In genomic region chr19:56326243-56326855, GRCm38 (mm10) we compare ENCODE assay signal across 16 mouse cellular contexts. TPM values are rescaled to one million over a fixed set of nuclear protein-coding genes. Genes with fewer than 3 reads are reported as not detected.
A peak's percentile ranks its signal among the peaks of the same experiment; 100 is the strongest.
DNase-seq lines count a peak whose midpoint lies in the region; ATAC-seq and TF ChIP-seq lines count a peak whose summit lies in the region.
"Had no signal": no experiment of that assay in that cellular context is flagged by ENCODE, and none has a peak within 500 bp of the region (broad histone marks: within the 10 kb centered on the region; RNA-seq: fewer than 3 reads in every experiment).

No protein-coding gene starts in this region.

- peaks cover 30% of the 10 kb centered on the region for H3K4me1 ChIP-seq in hindbrain, embryonic 10.5 days (replicated peaks)
- peaks cover 9% of the 10 kb centered on the region for H3K4me1 ChIP-seq in hindbrain, embryonic 14.5 days (replicated peaks; ENCODE audit: control insufficient read depth, insufficient read depth, low read length)
- H3K4me1 ChIP-seq in forebrain, embryonic 10.5 days: peaks cover 24% of the 10 kb centered on the region
- H3K4me1 ChIP-seq in hindbrain, postnatal 0 days (ENCODE audit: insufficient read depth, low read length): 0 out of 2 replicates have a peak, but pooled peaks cover 12% of the 10 kb centered on the region
- H3K4me1 ChIP-seq in neural tube, embryonic 12.5 days: peaks cover 11% of the 10 kb centered on the region

- H3K27me3 ChIP-seq in hindbrain, embryonic 10.5 days (ENCODE audit: insufficient read depth, poor library complexity, severe bottlenecking): peaks cover 44% of the 10 kb centered on the region
- no peaks in the 10 kb centered on the region for H3K27me3 ChIP-seq in hindbrain, embryonic 14.5 days (ENCODE audit: control insufficient read depth, insufficient read depth, low read length)
- H3K27me3 ChIP-seq in forebrain, embryonic 10.5 days (ENCODE audit: poor library complexity, severe bottlenecking): peaks cover 21% of the 10 kb centered on the region; the same call in 1 of the 2 replicates
- no peaks in the 10 kb centered on the region for H3K27me3 ChIP-seq in hindbrain, postnatal 0 days (ENCODE audit: insufficient read depth, low read length)
- no peaks in the 10 kb centered on the region for H3K27me3 ChIP-seq in neural tube, embryonic 12.5 days (replicated peaks)
- H3K27me3 ChIP-seq: limb, embryonic 15.5 days; lung, embryonic 15.5 days had no signal

- no peak for ATAC-seq in hindbrain, embryonic 14.5 days (ENCODE audit: low FRiP score)
- ATAC-seq in hindbrain, postnatal 0 days: peak; percentile 49
- no peak for ATAC-seq in neural tube, embryonic 12.5 days (ENCODE audit: low FRiP score, low read depth)

- no peak for TF ChIP-seq CTCF in hindbrain, postnatal 0 days (IDR thresholded peaks at IDR 0.05; ENCODE audit: low read depth)

- H3K4me3 ChIP-seq in hindbrain, embryonic 10.5 days: no peak overlapping the region
- H3K4me3 ChIP-seq in hindbrain, embryonic 14.5 days (replicated peaks; ENCODE audit: low read length): no peak overlapping the region
- no peak overlapping the region for H3K4me3 ChIP-seq in forebrain, embryonic 10.5 days
- H3K4me3 ChIP-seq in hindbrain, postnatal 0 days (ENCODE audit: low read length): no peak overlapping the region
- H3K4me3 ChIP-seq in neural tube, embryonic 12.5 days: no peak overlapping the region
- H3K4me3 ChIP-seq: limb, embryonic 15.5 days; lung, embryonic 15.5 days had no signal

- peak overlapping the region; percentile 69; the same call in 1 of the 2 replicates for H3K27ac ChIP-seq in hindbrain, embryonic 10.5 days
- no peak overlapping the region for H3K27ac ChIP-seq in hindbrain, embryonic 14.5 days
- H3K27ac ChIP-seq in forebrain, embryonic 10.5 days: peak overlapping the region; percentile 65
- no peak overlapping the region for H3K27ac ChIP-seq in hindbrain, postnatal 0 days
- no peak overlapping the region for H3K27ac ChIP-seq in neural tube, embryonic 12.5 days
- H3K27ac ChIP-seq: limb, embryonic 15.5 days; lung, embryonic 15.5 days had no signal

- peak; percentile 48 for DNase-seq in hindbrain, embryonic 10.5 days (ENCODE audit: low spot score)
- DNase-seq in hindbrain, embryonic 14.5 days (ENCODE audit: low spot score): no peak
- peak; percentile 36 for DNase-seq in forebrain, embryonic 10.5 days (ENCODE audit: extremely low spot score, low spot score)
- DNase-seq in hindbrain, postnatal 0 days (ENCODE audit: low spot score): peak; percentile 50
- DNase-seq in urinary bladder, postnatal 10 days (ENCODE audit: low spot score): no peak
- no peak for DNase-seq in MN1 (ENCODE audit: low spot score)
- no peak for DNase-seq in testis, postnatal 14 days (ENCODE audit: low spot score)
- DNase-seq: cerebellum, adult 9-11 months; kidney, adult 2 months; layer of hippocampus, postnatal 36 days; thymus, postnatal 25 days had no signal

- H3K9me3 ChIP-seq in hindbrain, embryonic 10.5 days: no peaks in the 10 kb centered on the region
- H3K9me3 ChIP-seq in hindbrain, embryonic 14.5 days (ENCODE audit: control insufficient read depth, low read length): no peaks in the 10 kb centered on the region
- H3K9me3 ChIP-seq in forebrain, embryonic 10.5 days: no peaks in the 10 kb centered on the region
- H3K9me3 ChIP-seq in hindbrain, postnatal 0 days (ENCODE audit: low read length): no peaks in the 10 kb centered on the region
- no peaks in the 10 kb centered on the region for H3K9me3 ChIP-seq in neural tube, embryonic 12.5 days
- H3K9me3 ChIP-seq: limb, embryonic 15.5 days; lung, embryonic 15.5 days had no signal

- no peak overlapping the region; the same call in 1 of the 2 replicates for H3K9ac ChIP-seq in hindbrain, embryonic 14.5 days
- 0 out of 2 replicates have a peak overlapping the region, but pooled peaks have one; percentile 7 for H3K9ac ChIP-seq in hindbrain, postnatal 0 days (replicated peaks; ENCODE audit: low read length)
- H3K9ac ChIP-seq in neural tube, embryonic 12.5 days: no peak overlapping the region
- H3K9ac ChIP-seq: limb, embryonic 15.5 days; lung, embryonic 15.5 days had no signal

- no peak overlapping the region for H3K4me2 ChIP-seq in hindbrain, embryonic 14.5 days (replicated peaks)
- H3K4me2 ChIP-seq in hindbrain, postnatal 0 days (ENCODE audit: low read depth, low read length): 0 out of 2 replicates have a peak overlapping the region, but pooled peaks have one; percentile 1
- H3K4me2 ChIP-seq in neural tube, embryonic 12.5 days (replicated peaks): peak overlapping the region; percentile 32; the same call in 1 of the 2 replicates
- H3K4me2 ChIP-seq: limb, embryonic 15.5 days; lung, embryonic 15.5 days had no signal

- WGBS in hindbrain, embryonic 10.5 days: 52% methylated on average over 21 of the region's 21 CpGs
- WGBS in hindbrain, embryonic 14.5 days: 39% methylated on average over 21 of the region's 21 CpGs
- WGBS in forebrain, embryonic 10.5 days: 61% methylated on average over 21 of the region's 21 CpGs
- 24% methylated on average over 21 of the region's 21 CpGs for WGBS in hindbrain, postnatal 0 days
- WGBS in neural tube, embryonic 12.5 days: 42% methylated on average over 21 of the region's 21 CpGs

- no peaks in the 10 kb centered on the region for H3K36me3 ChIP-seq in hindbrain, embryonic 10.5 days
- H3K36me3 ChIP-seq in hindbrain, embryonic 14.5 days (replicated peaks; ENCODE audit: control insufficient read depth, insufficient read depth): no peaks in the 10 kb centered on the region
- H3K36me3 ChIP-seq in forebrain, embryonic 10.5 days (replicated peaks): no peaks in the 10 kb centered on the region
- H3K36me3 ChIP-seq in hindbrain, postnatal 0 days (ENCODE audit: insufficient read depth, low read length): no peaks in the 10 kb centered on the region
- no peaks in the 10 kb centered on the region for H3K36me3 ChIP-seq in neural tube, embryonic 12.5 days
- H3K36me3 ChIP-seq: limb, embryonic 15.5 days; lung, embryonic 15.5 days had no signal

RNA-seq across cellular contexts. Expression of gene Habp2, which starts 39.4 kb away (rescaled TPM):
- polyA plus RNA-seq in hindbrain, embryonic 10.5 days (2016; fragmentation: Nextera tagmentation; extraction: Ambion mirVana): 0.09 TPM in 1 of 2 replicates, not detected in the other
- not detected in 2 replicates for polyA plus RNA-seq in hindbrain, embryonic 14.5 days (2014; fragmentation: Nextera tagmentation; extraction: Ambion mirVana)
- not detected in 2 replicates for polyA plus RNA-seq in forebrain, embryonic 10.5 days (2016; fragmentation: Nextera tagmentation; extraction: Ambion mirVana)
- total RNA-seq in hindbrain, postnatal 0 days (2014; rRNA removed): not detected in 2 replicates
- not detected in 2 replicates for polyA plus RNA-seq in hindbrain, postnatal 0 days (2015; fragmentation: Nextera tagmentation; extraction: Ambion mirVana)
- polyA plus RNA-seq in neural tube, embryonic 12.5 days (2016; fragmentation: Nextera tagmentation; extraction: Ambion mirVana): not detected in 2 replicates
- total RNA-seq: layer of hippocampus, postnatal 36 days; MEL; monocyte, adult 5-6 weeks had no signal

Comparison
In these comparisons a context has a peak if more than half of its experiments do, and no peak if none do; other contexts are left out.
1. DNase-seq: peak in hindbrain, embryonic 10.5 days (single experiment), forebrain, embryonic 10.5 days (single experiment) and hindbrain, postnatal 0 days (single experiment); none in hindbrain, embryonic 14.5 days (single experiment), urinary bladder, postnatal 10 days (single experiment), MN1 (single experiment) and testis, postnatal 14 days (single experiment).
2. H3K27ac ChIP-seq: peak in hindbrain, embryonic 10.5 days (single experiment) and forebrain, embryonic 10.5 days (single experiment); none in hindbrain, embryonic 14.5 days (single experiment), hindbrain, postnatal 0 days (single experiment) and neural tube, embryonic 12.5 days (single experiment).